Mouse (Mus musculus): Measurements from ENCODE around the gene Gm20388.

GRCm38 (mm10) chr8:121342931-121343330 lies 1432.3 kb downstream of the Gm20388 start:
- TF ChIP-seq CTCF (IDR thresholded peaks at IDR 0.05; ENCODE audit: extremely low read depth, insufficient read depth, low read length) (no peak), POLR2A (IDR thresholded peaks at IDR 0.05; ENCODE audit: extremely low read depth, insufficient read depth, low read length) (no peak)

Measured in cortical plate, adult 2 months (tissue).